Mouse (Mus musculus) brain, embryonic 14.5 days (tissue): ENCODE data around the gene Ppara.

Experiments used
- CTCF ChIP-seq: fragments of 200-500 bp; IDR thresholded peaks from 2 replicates; pipeline ENCODE4 v1.5.1; 2012; ENCODE audit warnings: inconsistent platforms, mild to moderate bottlenecking, moderate library complexity, borderline replicate concordance; ENCODE audit not compliant: insufficient read depth, insufficient read length; ENCODE audit errors: extremely low read depth
- POLR2A ChIP-seq: fragments of 200-500 bp; IDR thresholded peaks from 2 replicates; pipeline ENCODE4 v1.6.1; 2012; ENCODE audit warnings: mild to moderate bottlenecking, inconsistent platforms, borderline replicate concordance; ENCODE audit not compliant: poor library complexity, insufficient read depth, insufficient read length, severe bottlenecking; ENCODE audit errors: extremely low read depth

DNA sequence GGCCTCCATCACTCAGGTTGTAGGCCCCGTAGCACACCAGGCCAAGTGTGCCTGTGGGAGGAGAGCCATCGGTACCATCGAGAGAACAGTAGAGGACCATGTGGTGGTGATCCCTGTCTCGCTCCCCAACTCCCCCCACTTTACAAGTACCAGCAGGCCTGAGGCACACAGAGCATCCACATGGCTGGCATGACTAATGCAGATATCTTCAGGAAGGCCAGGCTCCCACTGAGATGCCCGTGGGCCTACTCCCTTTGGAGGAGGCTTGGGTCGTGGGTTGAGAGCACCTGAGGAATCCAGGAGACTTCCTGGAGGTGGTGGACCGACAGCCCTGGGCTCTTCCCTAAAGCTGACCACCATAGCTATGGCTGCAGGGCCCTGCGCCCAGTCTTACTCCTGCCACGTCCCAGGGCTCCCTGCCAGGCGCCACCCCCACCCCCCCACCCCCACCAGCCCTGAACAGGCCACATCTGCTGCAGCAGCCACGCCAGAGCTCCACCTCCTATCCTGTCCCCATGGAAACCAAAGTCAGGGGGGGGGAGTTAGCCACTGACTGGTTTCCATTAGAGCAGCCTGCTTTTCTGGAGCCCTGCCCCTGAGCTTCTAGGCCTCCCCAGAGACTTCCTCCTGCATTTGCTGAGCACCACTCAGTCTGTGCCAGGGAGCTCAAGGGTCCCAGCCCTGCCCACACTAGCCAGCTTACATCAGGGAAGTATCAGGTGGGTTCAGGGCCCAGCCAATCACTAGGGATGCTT lies 48.0 kb upstream of the Ppara start:
- TF ChIP-seq CTCF = no peak
- TF ChIP-seq POLR2A = no peak
